Mouse (Mus musculus): ENCODE data around the gene Isoc2b.
"Not testable (repeated sequence)": the region's sequence is repeated elsewhere in the genome, so short reads cannot be mapped to it uniquely, and the experiment has no call there.

The Isoc2b gene

DNA sequence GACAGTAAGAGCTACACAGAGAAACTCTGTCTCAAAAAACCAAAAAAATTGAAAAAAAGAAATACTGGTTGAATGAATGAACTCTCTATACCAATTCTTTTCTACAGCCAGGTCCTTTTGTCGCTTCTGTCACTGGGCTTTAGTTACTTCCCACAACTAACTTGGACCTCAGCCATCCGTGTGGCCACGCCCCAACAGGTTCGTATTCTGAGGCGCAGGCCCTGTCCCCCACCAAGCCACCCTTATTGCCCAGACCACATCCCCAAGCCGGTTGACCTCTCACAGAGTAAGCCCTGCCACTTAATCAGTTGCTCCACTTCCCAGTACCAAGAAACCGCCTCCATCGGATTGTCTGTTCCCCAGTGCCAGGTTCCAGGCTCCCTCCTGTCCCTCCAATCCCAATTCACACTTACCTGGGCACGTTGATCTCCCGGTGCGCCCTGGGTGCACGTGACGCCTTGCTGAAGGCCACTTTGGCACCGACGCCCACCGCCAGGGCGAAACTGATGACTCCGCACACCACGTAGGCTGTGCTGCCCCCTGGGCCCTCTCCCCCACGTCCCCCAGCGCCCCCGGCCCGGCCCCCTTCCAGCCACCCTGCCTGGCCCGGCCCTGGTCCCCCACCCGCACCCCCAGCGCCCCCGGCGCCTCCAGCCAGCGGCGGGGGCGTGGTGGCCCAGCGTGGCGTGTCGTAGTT, 34.3 kb downstream of the Isoc2b start:
- in situ Hi-C loops (cut with MboI, MseI) = no loop called here

DNA sequence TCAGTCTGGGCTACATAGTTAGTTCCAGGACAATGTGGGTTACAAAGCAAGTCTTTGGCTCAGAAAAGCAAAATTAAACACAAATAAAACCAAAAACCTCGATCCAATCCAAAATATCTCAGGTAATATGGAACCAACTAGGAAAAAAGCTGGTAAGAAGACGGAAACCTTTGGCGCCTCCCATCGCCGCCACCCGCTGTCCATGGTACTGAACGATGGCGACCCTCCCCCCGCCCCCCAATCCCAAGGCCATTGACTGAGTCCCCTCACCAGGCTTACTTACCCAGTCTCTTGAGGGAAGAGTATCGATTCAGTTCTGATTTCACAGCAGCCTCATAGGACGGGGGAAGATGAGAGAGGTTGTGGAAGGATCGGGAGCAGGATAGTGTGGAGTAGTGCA, 39.6 kb downstream of the Isoc2b start:
- in situ Hi-C loops (cut with MboI, MseI) = no loop called here

DNA sequence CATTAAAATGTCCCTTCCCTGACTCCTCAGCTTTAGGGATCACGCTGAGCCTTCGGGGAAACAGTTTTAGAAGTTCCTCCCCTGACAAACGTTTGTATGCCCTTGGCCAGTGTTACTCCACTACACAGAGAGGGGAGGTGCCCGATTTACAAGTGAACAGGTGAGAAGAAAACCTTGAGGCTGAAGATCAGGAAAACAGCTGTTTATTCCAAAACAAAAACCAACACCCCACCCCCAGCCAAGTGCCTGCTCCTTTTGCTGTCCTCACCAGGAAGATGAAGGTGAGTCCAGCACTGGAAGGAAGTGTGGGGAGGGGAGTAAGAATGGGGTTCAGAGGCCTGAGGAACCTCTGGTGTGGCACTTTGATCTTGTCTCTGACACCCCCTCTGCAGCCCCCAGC, 44.7 kb downstream of the Isoc2b start:
- in situ Hi-C loops (cut with MboI, MseI) = loop anchor here (5.0 kb wide), 1 partner anchor 87 kb away; no protein-coding TSS in a partner anchor

DNA sequence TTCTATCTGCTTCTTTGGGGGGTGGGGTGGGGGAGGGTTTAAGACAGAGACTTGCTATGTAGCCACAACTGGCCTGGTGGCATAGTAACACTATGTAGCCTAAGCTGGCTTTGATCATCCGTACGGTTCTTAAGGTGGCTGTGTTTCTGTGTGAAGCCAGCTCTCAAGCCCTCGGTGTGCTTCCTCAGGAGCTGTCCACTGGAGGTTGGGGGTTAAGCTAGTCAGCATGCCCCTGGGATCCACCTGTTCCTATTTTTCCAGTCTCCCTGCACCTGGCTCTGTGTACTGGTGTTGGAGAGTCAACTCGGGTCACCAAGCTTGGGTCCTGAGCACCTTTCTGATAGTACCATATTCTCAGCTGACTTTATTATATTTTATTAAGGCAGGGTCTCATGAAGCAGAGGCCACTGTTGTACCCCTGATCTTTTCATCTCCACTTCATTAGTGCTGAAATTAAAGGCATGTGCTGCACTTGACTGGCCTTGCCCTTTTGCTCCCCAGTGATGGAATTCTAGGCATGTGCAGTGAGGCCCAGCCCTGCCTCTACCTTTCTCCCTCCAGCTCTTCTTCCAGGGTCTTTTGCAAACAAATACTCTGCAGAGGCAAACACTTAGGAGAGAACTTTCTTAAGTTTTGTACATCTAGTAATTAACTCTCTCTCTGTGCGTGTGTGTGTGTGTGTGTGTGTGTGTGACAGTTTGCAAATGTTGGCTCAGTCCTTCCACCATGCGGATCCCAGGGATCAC, 47.7 kb downstream of the Isoc2b start:
- in situ Hi-C loops (cut with MboI, MseI) = no loop called here

DNA sequence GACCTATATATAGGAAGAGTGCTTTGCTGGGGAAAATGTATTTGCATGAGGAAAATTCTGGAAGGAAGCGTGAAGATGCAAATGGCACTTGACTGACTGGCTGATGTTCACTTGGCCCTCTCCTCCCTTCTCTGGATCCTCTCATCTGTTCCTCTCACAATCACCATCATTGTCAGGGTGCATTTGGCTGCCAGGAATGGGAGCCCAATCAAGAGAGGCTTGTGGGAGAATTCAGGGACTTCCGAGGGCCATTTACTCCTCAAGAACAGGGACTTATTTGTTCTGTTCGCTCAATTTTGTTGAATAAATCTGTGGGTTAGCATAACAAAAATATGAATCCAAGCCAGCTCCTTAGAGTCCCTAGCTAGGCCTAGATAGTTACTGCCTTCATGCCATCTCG, 48.4 kb downstream of the Isoc2b start:
- in situ Hi-C loops (cut with MboI, MseI) = no loop called here

DNA sequence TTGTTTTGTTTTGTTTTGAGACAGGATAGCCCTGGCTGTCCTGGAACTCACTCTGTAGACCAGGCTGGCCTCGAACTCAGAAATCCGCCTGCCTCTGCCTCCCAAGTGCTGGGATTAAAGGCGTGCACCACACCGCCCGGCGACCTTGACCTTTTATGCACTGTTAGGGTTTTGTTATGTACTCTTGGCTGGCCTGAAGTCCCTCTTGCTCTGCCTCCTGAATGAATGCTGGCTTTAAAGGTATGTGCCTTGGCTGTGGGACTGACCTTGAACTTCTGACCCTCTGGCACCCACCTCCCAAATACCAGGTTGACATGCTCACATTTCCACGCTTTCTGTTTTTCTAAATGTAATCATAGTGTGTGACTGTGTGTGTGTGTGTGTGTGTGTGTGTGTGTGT, 49.1 kb downstream of the Isoc2b start:
- in situ Hi-C loops (cut with MboI, MseI) = not testable (repeated sequence)

DNA sequence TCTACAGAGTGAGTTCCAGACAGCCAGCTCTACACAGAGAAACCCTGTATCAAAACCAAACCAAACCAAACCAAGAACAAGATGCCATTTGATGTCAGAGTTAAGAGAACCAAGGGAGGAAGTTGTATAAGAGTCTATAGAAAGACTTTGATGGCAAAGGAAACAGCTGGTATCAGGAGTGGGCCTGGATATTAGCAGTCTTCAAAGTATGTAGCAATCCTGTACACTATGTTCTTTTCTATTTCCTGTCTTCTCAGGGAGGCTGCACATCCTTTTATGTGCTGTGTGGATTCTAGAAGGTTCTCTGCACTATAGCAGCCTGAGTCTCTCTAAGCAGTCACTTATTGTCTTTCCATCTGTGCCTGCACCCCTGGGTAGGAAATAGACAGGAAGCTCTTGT, 53.5 kb downstream of the Isoc2b start:
- in situ Hi-C loops (cut with MboI, MseI) = loop anchor here (10.0 kb wide), 1 partner anchor 238 kb away; the partner anchor contains the start of gene Zfp580

DNA sequence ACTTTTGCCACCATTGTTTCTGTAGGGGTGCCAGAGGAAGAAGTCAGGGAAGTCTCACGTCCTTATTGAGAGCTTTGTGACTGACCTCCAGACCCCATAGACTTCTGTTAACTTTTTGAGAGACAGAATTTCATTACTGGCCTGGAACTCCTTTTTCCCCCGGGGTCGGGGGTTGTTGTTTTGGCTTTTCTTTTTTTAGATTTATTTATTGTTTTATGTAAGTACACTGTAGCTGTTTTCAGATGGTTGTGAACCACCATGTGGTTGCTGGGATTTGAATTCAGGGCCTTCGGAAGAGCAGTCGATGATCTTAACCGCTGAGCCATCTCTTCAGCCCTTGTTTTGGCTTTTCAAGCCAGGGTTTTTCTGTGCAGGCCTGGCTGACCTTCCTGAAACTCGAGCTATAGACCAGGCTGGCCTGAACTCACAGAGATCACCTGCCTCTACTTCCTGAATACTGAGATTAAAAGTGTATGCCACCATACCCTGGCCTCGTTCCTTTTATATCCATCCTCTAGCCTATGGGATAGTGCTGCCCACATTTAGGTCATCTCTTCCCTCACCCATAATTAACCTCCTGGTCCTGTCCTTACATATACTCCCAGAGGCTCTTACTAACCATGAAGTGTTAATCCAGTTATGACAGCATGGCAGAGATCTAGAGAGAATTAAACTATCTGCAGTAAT, 56.8 kb downstream of the Isoc2b start:
- in situ Hi-C loops (cut with MboI, MseI) = loop anchor here (10.0 kb wide), 1 partner anchor 242 kb away; the partner anchor contains the start of gene Zfp580

DNA sequence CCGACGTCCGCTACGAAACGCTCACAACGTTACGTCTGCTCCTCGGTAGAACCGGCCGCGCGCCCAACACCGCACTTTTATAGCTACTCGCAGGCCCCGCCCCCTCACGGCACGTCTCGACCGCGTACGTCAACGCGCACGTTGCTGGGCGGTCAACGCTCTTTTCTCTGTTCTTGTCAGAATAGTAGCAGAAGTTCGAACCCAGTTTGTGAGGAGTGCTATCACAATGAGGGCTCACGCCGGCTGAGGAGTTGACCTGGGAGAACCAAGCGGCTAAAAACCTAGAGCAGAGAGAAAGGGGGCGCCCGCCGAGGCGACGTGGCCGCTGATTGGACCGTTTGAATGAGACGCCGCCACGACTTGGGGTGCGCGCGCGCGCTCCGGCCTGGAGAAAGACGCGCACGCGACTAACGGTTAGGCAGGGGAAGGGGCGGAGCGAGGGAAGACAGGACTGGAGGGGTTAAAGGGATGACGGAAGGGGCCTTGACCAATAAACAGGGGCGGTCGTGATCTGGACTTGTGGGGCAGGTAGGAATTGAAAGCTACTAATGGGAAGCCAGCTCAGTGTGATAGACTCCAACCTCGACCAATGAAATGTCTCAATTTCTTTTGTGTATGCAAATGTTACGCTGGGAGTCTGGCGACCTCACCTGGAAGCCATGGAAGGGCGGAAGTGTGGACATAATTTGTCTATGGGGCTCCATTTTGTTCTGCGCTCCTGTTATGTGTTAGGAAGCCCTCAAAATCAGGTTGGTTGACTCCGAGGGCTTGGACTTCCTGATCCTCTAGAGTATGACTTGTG, 57.6 kb downstream of the Isoc2b start, which contains the start of gene Ube2s:
TSS of gene Ube2s (minus strand) at position 288 of the 802 bp plus-strand sequence.
- in situ Hi-C loops (cut with MboI, MseI) = loop anchor here (10.0 kb wide), 1 partner anchor 242 kb away; the partner anchor contains the start of gene Zfp580

DNA sequence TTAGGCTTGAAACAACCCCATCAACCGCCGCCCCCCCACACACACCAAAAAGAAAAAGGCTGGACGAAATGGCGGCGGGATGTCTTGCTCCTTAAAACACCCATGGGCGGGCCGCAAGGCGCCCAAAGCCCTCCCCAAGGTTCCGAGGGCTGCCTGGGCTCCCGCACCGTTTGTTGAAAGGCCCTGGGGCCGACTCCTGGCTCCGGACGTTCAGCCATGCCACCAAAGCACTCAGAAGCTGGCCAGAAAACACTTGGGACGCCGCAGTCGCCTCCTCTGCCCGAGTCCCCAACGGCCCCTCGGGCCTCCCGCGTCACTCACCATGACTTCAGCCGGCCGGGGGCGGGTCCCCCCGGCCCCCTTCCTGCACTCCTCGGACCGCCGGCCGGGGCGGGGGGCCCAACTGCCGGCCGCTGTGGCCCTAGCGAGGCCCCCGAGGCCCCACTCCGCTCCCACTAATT, 58.2 kb downstream of the Isoc2b start:
- in situ Hi-C loops (cut with MboI, MseI) = loop anchor here (10.0 kb wide), 1 partner anchor 243 kb away; the partner anchor contains the start of gene Zfp580

DNA sequence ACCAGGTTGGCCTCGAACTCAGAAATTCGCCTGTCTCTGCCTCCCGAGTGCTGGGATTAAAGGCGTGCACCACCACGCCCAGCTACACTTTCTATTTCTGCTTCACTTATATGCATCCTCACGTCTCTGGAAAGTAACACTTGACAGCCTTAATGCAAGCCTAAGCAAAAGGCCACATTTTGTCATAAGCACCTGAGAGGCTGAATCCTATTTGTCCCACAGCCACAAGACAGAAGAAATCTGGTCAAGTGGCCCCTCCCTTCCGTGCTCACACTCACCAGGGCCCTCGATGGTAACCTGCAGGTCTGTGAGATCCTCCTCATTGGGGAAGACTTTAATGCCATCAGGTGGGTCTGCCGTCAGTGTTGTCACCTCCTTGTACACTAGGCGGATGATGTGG, 58.9 kb downstream of the Isoc2b start:
- in situ Hi-C loops (cut with MboI, MseI) = loop anchor here (10.0 kb wide), 1 partner anchor 244 kb away; the partner anchor contains the start of gene Zfp580

DNA sequence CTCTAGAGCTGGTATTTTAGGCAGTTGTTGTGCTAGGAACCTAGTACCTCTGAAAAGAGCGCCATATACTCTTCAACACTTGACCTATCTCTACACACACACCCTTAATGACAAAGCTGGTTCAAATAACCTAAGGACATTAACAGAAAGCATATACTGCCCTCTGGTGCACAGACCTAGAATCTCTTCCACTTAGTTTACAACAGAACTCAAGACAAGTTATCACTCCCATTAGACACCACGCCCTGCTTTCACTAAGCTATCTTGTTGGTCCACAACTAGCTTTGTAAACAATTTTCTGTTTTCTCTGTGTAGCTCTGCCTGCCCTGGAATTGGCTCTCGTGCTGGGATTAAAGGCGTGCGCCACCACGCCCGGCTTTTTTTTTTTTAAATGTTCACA, 63.3 kb downstream of the Isoc2b start:
- in situ Hi-C loops (cut with MboI, MseI) = no loop called here

DNA sequence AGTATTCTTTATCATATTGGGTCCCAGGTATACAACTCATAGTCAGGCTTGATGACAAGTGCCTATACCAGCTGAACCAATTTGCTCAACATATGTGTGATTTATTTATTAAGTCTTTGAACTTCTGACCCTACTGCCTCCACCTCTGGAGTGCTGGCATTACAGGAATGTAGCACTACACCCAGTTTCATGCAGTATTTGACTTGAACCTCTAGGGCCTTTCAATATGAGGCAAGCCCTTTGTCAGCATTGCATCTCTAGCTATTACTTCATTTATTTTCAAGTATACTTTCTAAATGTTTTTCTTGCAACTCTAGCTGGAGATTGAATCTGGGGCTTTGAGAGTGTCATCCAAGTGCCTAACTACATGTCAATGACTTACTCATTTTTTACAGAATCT, 67.8 kb downstream of the Isoc2b start:
- in situ Hi-C loops (cut with MboI, MseI) = no loop called here

DNA sequence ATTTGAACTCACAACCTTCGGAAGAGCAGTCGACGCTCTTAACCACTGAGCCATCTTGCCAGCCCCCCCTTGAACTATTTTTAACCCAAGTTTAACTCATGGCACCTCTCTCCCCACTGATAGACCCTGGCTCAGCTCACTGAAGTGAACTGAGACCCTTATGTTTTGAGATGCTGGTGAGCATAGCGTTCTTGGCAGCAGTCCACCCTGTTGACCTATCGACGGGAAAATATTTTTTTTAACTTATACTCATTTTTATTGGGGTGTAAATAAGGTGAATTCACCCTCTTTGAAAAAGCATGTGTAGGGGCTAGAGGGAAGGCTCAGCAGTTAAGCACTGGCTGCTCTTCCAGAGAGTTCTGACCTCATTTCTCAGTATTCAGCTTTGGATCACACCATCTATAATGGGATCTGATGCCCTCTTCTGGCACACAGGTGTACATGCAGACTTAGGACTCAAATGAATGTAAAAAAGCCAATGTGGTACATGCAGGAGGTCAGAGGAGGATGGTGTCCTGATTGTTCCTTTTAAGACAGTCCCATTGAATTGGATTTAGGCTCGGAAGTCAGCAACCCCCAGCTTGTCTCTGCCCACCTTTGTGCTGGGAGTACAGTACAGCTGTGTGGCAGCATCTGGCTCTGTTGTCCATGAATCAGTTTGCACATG, 74.2 kb downstream of the Isoc2b start:
- in situ Hi-C loops (cut with MboI, MseI) = no loop called here
